Mouse (Mus musculus) A20 (cell line): ENCODE results near the gene Neurod2.

ENCODE experiments used
- DNase-seq: peaks from one replicate; pipeline ENCODE4 v3.0.0-alpha.2; 2011; ENCODE audit warnings: low read depth, low spot score

Neurod2 gene

GRCm38 (mm10) chr11:98332186-98332585, 2.7 kb upstream of the Neurod2 start:
- no peak for DNase-seq

- DNase-seq = no peak
Observed at GRCm38 (mm10) chr11:98331401-98331800, 2.0 kb upstream of the Neurod2 start.

GRCm38 (mm10) chr11:98330745-98331204, 1.3 kb upstream of the Neurod2 start:
- DNase-seq = no peak

- DNase-seq = no peak
Observed at GRCm38 (mm10) chr11:98329960-98330744, 704 bp upstream of the Neurod2 start.

GRCm38 (mm10) chr11:98328371-98329069, 928 bp downstream of the Neurod2 start:
- DNase-seq = no peak

- no peak for DNase-seq
Observed at GRCm38 (mm10) chr11:98328031-98328370, 1.4 kb downstream of the Neurod2 start.

GRCm38 (mm10) chr11:98327136-98328030, 2.1 kb downstream of the Neurod2 start:
- no peak for DNase-seq

GRCm38 (mm10) chr11:98326741-98327135, 2.7 kb downstream of the Neurod2 start:
- DNase-seq = no peak

GRCm38 (mm10) chr11:98325821-98326218, 3.6 kb downstream of the Neurod2 start:
- DNase-seq = no peak

- DNase-seq = no peak
Observed at GRCm38 (mm10) chr11:98325191-98325820, 4.1 kb downstream of the Neurod2 start.

GRCm38 (mm10) chr11:98323933-98324332, 5.5 kb downstream of the Neurod2 start:
- DNase-seq = no peak

GRCm38 (mm10) chr11:98323136-98323866, 6.1 kb downstream of the Neurod2 start:
- no peak for DNase-seq

- DNase-seq = no peak
Observed at GRCm38 (mm10) chr11:98322159-98322558, 7.3 kb downstream of the Neurod2 start.

GRCm38 (mm10) chr11:98321677-98322003, 7.8 kb downstream of the Neurod2 start:
- no peak for DNase-seq

GRCm38 (mm10) chr11:98320806-98321676, 8.4 kb downstream of the Neurod2 start:
- no peak for DNase-seq

- DNase-seq = no peak
Observed at GRCm38 (mm10) chr11:98320381-98320780, 9.1 kb downstream of the Neurod2 start.

GRCm38 (mm10) chr11:98319944-98320343, 9.5 kb downstream of the Neurod2 start:
- DNase-seq = no peak

GRCm38 (mm10) chr11:98319544-98319943, 9.9 kb downstream of the Neurod2 start:
- DNase-seq = no peak

GRCm38 (mm10) chr11:98319120-98319519, 10.3 kb downstream of the Neurod2 start:
- DNase-seq = no peak
